Mouse (Mus musculus): ENCODE measurements around the gene Asphd1. TPM values are rescaled to one million over a fixed set of nuclear protein-coding genes. Genes with fewer than 3 reads are reported as not detected.

The Asphd1 gene
- total and polyA plus RNA-seq, 3 experiments: 0.08 TPM; not detected in 2

GRCm38 (mm10) chr7:126975893-126975949, 26.3 kb upstream of the Asphd1 start, which contains the start of gene Cdipt:
Gene Cdipt (plus strand): TSS chr7:126975914.
- peak within 1 kb of the TSS; percentile 100 for H3K27ac ChIP-seq
- DNase-seq: no peak
- peaks cover 3% of the 10 kb centered on the region; the same call in 1 of the 2 replicates for H3K36me3 ChIP-seq (ENCODE audit: control insufficient read depth, insufficient read depth, low read length)
- H3K79me2 ChIP-seq (replicated peaks; ENCODE audit: control insufficient read depth, insufficient read depth, low read length): peaks cover 3% of the 10 kb centered on the region; the same call in 1 of the 2 replicates
- H3K4me1 ChIP-seq (ENCODE audit: control insufficient read depth, insufficient read depth, low read length): peaks cover 10% of the 10 kb centered on the region
- TF ChIP-seq CTCF (IDR thresholded peaks at IDR 0.05) (no peak), EP300 (IDR thresholded peaks at IDR 0.05; ENCODE audit: insufficient read depth, low read depth, low read length) (no peak), POLR2A (IDR thresholded peaks at IDR 0.05; ENCODE audit: insufficient read depth, low read depth, low read length) (no peak)
- WGBS: 0% methylated on average over 1 of the region's 1 CpGs
- peak within 1 kb of the TSS; percentile 100 for H3K4me3 ChIP-seq
- intact Hi-C loops (cut with DNase I): no loop called here
- no peaks in the 10 kb centered on the region for H3K27me3 ChIP-seq (ENCODE audit: control insufficient read depth, insufficient read depth, low read length)
- H3K9ac ChIP-seq (ENCODE audit: low read depth, low read length): peak within 1 kb of the TSS; percentile 91

DNA sequence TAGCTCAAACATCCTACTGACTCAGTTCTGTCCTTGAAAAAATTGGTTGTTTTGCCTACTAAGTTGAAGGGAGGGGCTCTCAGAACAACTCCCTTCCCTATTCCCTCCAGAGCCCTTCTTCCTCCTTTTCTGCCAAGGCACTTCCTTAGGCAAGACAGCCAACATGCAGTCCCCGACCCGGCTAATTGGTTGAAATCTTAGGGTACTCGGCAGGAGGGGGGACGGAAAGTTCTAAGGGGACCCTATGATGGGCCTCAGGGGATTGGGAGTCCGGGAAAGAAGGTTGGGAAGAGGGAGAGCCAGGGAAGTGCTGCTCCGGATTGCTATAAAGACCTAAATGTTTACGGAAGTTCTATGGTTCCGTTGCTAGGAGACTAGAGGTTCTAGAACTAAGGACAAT, 26.1 kb upstream of the Asphd1 start:
- TF ChIP-seq POLR2A (IDR thresholded peaks at IDR 0.05; ENCODE audit: insufficient read depth, low read depth, low read length): 0 out of 2 replicates have a peak, but pooled peaks have one; percentile 33
- no peak for TF ChIP-seq EP300 (IDR thresholded peaks at IDR 0.05; ENCODE audit: insufficient read depth, low read depth, low read length)
- TF ChIP-seq CTCF (IDR thresholded peaks at IDR 0.05): no peak
- peaks cover 10% of the 10 kb centered on the region for H3K4me1 ChIP-seq (ENCODE audit: control insufficient read depth, insufficient read depth, low read length)
- no peaks in the 10 kb centered on the region for H3K27me3 ChIP-seq (ENCODE audit: control insufficient read depth, insufficient read depth, low read length)
- 3% methylated on average over 8 of the region's 8 CpGs for WGBS
- peak overlapping the region; percentile 100 for H3K4me3 ChIP-seq
- H3K79me2 ChIP-seq (replicated peaks; ENCODE audit: control insufficient read depth, insufficient read depth, low read length): peaks cover 3% of the 10 kb centered on the region; the same call in 1 of the 2 replicates
- intact Hi-C loops (cut with DNase I): no loop called here
- H3K9ac ChIP-seq (ENCODE audit: low read depth, low read length): peak overlapping the region; percentile 13
- peak overlapping the region; percentile 100 for H3K27ac ChIP-seq
- H3K36me3 ChIP-seq (ENCODE audit: control insufficient read depth, insufficient read depth, low read length): peaks cover 3% of the 10 kb centered on the region; the same call in 1 of the 2 replicates
- DNase-seq: no peak

DNA sequence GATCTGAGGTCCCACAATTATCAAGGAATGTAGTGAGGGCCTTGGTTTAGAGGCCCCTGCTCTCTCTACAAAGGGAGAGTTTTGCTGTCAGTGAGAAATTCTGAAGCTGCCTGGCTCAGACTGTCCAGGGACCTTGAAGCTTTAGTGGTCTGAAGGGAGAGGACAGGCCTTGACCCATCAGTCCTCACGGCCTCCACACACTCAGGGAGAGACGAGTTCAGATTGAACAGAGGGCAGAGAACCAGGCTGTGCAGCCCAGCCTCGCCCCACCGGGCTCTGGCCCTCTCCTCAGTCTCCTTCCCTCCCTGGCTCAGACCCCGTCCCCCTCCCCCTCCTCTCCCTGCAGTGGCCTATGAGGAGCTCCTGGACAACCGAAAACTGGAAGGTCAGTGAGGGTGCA, 18.0 kb upstream of the Asphd1 start:
- WGBS: 83% methylated on average over 6 of the region's 6 CpGs

GRCm38 (mm10) chr7:126965568-126965967, 16.2 kb upstream of the Asphd1 start:
- no peak overlapping the region for H3K4me3 ChIP-seq
- intact Hi-C loops (cut with DNase I): no loop called here
- no peaks in the 10 kb centered on the region for H3K4me1 ChIP-seq (ENCODE audit: control insufficient read depth, insufficient read depth, low read length)
- H3K9ac ChIP-seq (ENCODE audit: low read depth, low read length): no peak overlapping the region
- no peaks in the 10 kb centered on the region for H3K36me3 ChIP-seq (ENCODE audit: control insufficient read depth, insufficient read depth, low read length)
- WGBS: 40% methylated on average over 3 of the region's 3 CpGs
- TF ChIP-seq POLR2A (IDR thresholded peaks at IDR 0.05; ENCODE audit: insufficient read depth, low read depth, low read length) (no peak), CTCF (IDR thresholded peaks at IDR 0.05) (no peak), EP300 (IDR thresholded peaks at IDR 0.05; ENCODE audit: insufficient read depth, low read depth, low read length) (no peak)
- H3K27ac ChIP-seq: no peak overlapping the region
- H3K79me2 ChIP-seq (replicated peaks; ENCODE audit: control insufficient read depth, insufficient read depth, low read length): no peaks in the 10 kb centered on the region
- no peak for DNase-seq
- H3K27me3 ChIP-seq (ENCODE audit: control insufficient read depth, insufficient read depth, low read length): no peaks in the 10 kb centered on the region; the same call in 1 of the 2 replicates

More for the DNA sequence above, 18.0 kb upstream of the Asphd1 start:
- Histone ChIP-seq H3K4me1 (ENCODE audit: control insufficient read depth, insufficient read depth, low read length) (no peaks in the 10 kb centered on the region), H3K4me3 (no peak overlapping the region), H3K27ac (no peak overlapping the region), H3K9ac (ENCODE audit: low read depth, low read length) (no peak overlapping the region), H3K27me3 (ENCODE audit: control insufficient read depth, insufficient read depth, low read length) (no peaks in the 10 kb centered on the region; the same call in 1 of the 2 replicates), H3K36me3 (ENCODE audit: control insufficient read depth, insufficient read depth, low read length) (no peaks in the 10 kb centered on the region), H3K79me2 (replicated peaks; ENCODE audit: control insufficient read depth, insufficient read depth, low read length) (no peaks in the 10 kb centered on the region)
- no peak for TF ChIP-seq CTCF (IDR thresholded peaks at IDR 0.05)
- TF ChIP-seq EP300 (IDR thresholded peaks at IDR 0.05; ENCODE audit: insufficient read depth, low read depth, low read length): no peak
- TF ChIP-seq POLR2A (IDR thresholded peaks at IDR 0.05; ENCODE audit: insufficient read depth, low read depth, low read length): no peak
- intact Hi-C loops (cut with DNase I): no loop called here
- no peak for DNase-seq

DNA sequence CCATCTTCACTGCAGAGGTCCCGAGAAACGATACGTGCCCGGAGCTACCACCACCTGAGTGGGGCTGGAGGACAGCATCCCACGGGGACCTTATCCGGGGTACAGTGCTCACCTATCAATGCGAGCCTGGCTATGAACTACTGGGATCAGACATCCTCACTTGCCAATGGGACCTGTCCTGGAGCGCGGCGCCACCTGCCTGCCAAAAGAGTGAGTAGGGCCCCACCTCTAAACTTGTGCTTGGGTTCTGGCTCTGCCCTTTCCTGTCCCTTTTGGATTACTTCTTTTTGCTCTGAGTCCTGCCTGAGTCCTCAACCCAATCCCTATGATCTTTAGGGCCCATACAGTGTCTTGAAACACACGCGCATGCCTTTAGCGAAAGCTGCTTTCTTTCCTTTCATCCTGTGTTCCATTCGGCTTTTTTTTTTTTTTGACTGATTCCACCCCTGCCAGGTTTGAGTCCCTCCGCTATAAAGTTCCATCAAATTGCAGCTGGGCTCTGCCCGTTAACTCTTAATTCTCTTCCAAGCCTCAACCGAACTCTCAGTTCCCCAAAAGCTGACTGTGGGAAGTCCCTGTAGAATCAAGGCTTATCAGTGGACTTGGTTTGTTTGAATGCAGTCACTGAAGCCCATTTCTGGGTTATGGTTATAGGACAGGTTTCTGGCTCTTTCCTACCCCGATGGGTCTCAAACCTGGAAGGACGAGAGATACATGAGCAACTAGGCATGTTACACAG, 14.3 kb upstream of the Asphd1 start:
- Histone ChIP-seq H3K4me3 (no peak overlapping the region), H3K4me1 (ENCODE audit: control insufficient read depth, insufficient read depth, low read length) (no peaks in the 10 kb centered on the region), H3K27ac (no peak overlapping the region), H3K79me2 (replicated peaks; ENCODE audit: control insufficient read depth, insufficient read depth, low read length) (no peaks in the 10 kb centered on the region), H3K27me3 (ENCODE audit: control insufficient read depth, insufficient read depth, low read length) (no peaks in the 10 kb centered on the region; the same call in 1 of the 2 replicates), H3K36me3 (ENCODE audit: control insufficient read depth, insufficient read depth, low read length) (no peaks in the 10 kb centered on the region), H3K9ac (ENCODE audit: low read depth, low read length) (no peak overlapping the region)
- 40% methylated on average over 19 of the region's 19 CpGs for WGBS
- peak in 1 of 2 experiments; percentile 34 for DNase-seq
- intact Hi-C loops (cut with DNase I): loop anchor here (5.0 kb wide), 1 partner anchor 141 kb away; no protein-coding TSS in a partner anchor
- TF ChIP-seq POLR2A (IDR thresholded peaks at IDR 0.05; ENCODE audit: insufficient read depth, low read depth, low read length) (no peak), EP300 (IDR thresholded peaks at IDR 0.05; ENCODE audit: insufficient read depth, low read depth, low read length) (0 out of 2 replicates have a peak, but pooled peaks have one; percentile 27), CTCF (IDR thresholded peaks at IDR 0.05) (peak; percentile 66)

- Histone ChIP-seq H3K4me3 (no peak overlapping the region), H3K79me2 (replicated peaks; ENCODE audit: control insufficient read depth, insufficient read depth, low read length) (no peaks in the 10 kb centered on the region), H3K36me3 (ENCODE audit: control insufficient read depth, insufficient read depth, low read length) (no peaks in the 10 kb centered on the region), H3K27me3 (ENCODE audit: control insufficient read depth, insufficient read depth, low read length) (no peaks in the 10 kb centered on the region; the same call in 1 of the 2 replicates), H3K9ac (ENCODE audit: low read depth, low read length) (no peak overlapping the region), H3K4me1 (ENCODE audit: control insufficient read depth, insufficient read depth, low read length) (no peaks in the 10 kb centered on the region), H3K27ac (no peak overlapping the region)
- no peak for DNase-seq
- 85% methylated on average over 4 of the region's 4 CpGs for WGBS
- TF ChIP-seq POLR2A (IDR thresholded peaks at IDR 0.05; ENCODE audit: insufficient read depth, low read depth, low read length) (no peak), CTCF (IDR thresholded peaks at IDR 0.05) (no peak), EP300 (IDR thresholded peaks at IDR 0.05; ENCODE audit: insufficient read depth, low read depth, low read length) (no peak)
- intact Hi-C loops (cut with DNase I): loop anchor here (5.0 kb wide), 1 partner anchor 140 kb away; no protein-coding TSS in a partner anchor
These were observed 12.6 kb upstream of the Asphd1 start for GRCm38 (mm10) chr7:126961965-126962364.
